Mouse (Mus musculus): Measurements from ENCODE around the gene Cyb5d2.

DNA sequence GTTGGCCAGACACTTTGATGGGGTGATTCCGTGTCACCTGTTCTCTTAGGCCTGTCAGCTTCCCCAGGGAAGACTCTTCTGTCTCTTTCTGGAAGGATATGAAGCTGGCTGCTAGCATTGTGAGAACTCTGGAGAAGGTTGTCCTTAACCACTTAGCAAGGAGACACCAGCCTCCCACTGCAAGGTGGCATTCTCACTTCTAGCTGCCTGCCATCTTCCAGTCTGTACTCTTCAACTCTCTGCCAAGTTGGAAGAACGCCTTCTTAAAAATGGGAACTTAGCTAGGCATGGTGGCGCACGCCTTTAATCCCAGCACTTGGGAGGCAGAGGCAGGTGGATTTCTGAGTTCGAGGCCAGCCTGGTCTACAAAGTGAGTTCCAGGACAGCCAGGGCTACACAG is 17.7 kb upstream of the Cyb5d2 start:
- TF ChIP-seq POLR2A (IDR thresholded peaks at IDR 0.05; ENCODE audit: insufficient read depth, low read depth, low read length) (no peak), CTCF (IDR thresholded peaks at IDR 0.05; ENCODE audit: insufficient read depth, low read depth, low read length) (no peak)
